Mouse (Mus musculus) C2C12 (cell line): Measurements from ENCODE around the gene Rad17.

Source experiments
- CEBPB ChIP-seq: IDR thresholded peaks from one replicate; pipeline ENCODE4 v1.6.1; 2011; ENCODE audit warnings: low read depth, mild to moderate bottlenecking, control low read depth, moderate library complexity
- CTCF ChIP-seq: IDR thresholded peaks from one replicate; pipeline ENCODE4 v1.5.1; 2011; ENCODE audit not compliant: control insufficient read depth, insufficient read depth, insufficient read length
- FOSL1 ChIP-seq: IDR thresholded peaks from one replicate; pipeline ENCODE4 v1.8.0; 2011; ENCODE audit warnings: mild to moderate bottlenecking, low read length; ENCODE audit not compliant: poor library complexity, insufficient read depth, severe bottlenecking
- MAX ChIP-seq: IDR thresholded peaks from one replicate; pipeline ENCODE4 v1.6.1; 2011; ENCODE audit warnings: mild to moderate bottlenecking, control low read depth
- MYOD1 ChIP-seq: IDR thresholded peaks from one replicate; pipeline ENCODE4 v1.6.1; 2011; ENCODE audit warnings: low read depth; ENCODE audit not compliant: control insufficient read depth, insufficient read length
- MYOG ChIP-seq: IDR thresholded peaks from one replicate; pipeline ENCODE4 v1.6.1; 2011; ENCODE audit not compliant: control insufficient read depth, insufficient read length; ENCODE audit errors: extremely low read depth
- USF1 ChIP-seq: IDR thresholded peaks from one replicate; pipeline ENCODE4 v1.6.1; 2011; ENCODE audit warnings: low read depth, mild to moderate bottlenecking, control low read depth, moderate library complexity

DNA sequence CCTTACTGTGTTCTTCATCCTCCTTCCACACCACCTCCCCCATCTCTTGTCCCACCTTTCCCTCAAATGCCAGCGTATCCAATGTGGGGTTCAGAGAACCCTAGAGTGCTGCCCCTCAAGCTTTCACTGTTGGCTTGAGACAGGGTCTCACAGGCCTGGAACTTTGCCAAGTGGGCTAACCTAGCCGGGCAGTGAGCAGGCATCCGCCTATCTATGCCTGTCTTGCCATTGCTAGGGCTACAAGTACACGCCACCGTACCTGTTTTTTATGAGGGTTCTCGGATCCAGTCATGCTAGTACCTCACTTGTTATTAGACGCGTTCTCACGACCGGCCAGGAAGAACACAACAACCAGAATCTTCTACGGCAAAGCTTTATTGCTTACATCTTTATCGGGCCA is 62.2 kb downstream of the Rad17 start:
- TF ChIP-seq MAX (no peak), CTCF (no peak), USF1 (no peak), MYOG (no peak), MYOD1 (no peak), FOSL1 (no peak), CEBPB (no peak)
